Mouse (Mus musculus): ENCODE data around the gene Spred2.
"Not testable (repeated sequence)": the region's sequence is repeated elsewhere in the genome, so short reads cannot be mapped to it uniquely, and the experiment has no call there.

DNA sequence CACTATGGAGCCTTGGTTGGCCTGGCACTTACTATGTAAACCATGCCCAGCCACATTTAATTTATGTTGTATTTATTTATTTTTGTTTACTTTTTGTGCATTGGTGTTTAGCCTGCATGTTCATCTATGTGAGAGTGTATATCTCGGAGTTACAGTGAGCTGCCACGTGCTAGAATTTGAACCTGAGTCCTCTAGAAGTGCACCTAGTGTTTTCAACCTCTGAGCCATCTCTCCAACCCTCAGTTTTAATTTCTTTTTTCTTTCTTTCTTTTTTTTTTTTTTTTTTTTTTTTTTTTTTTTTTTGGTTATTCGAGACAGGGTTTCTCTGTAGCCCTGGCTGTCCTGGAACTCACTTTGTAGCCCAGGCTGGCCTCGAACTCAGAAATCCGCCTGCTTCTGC, 106.8 kb downstream of the Spred2 start:
- not testable (repeated sequence) for TF ChIP-seq CTCF, EP300 (IDR thresholded peaks at IDR 0.05; ENCODE audit: low read depth)
